Mouse (Mus musculus) liver, embryonic 12.5 days (tissue): Measurements from ENCODE around the gene Cfap65. TPM values are rescaled to one million over a fixed set of nuclear protein-coding genes. Genes with fewer than 3 reads are reported as not detected.
A peak's percentile ranks its signal among the peaks of the same experiment; 100 is the strongest.

Source experiments
- ATAC-seq: fragments of 200-750 bp; cut with Nextera tagmentation; 2 replicates; pipeline ENCODE4 v1.8.0; 2017; ENCODE audit warnings: moderate number of reproducible peaks, mild to moderate bottlenecking, moderate library complexity
- H3K27ac ChIP-seq: fragments of 300-500 bp; sonication (generic); 2 replicates; pipeline ENCODE4 v1.5.1; 2016; ENCODE audit warnings: mild to moderate bottlenecking
- H3K27me3 ChIP-seq: fragments of 300-500 bp; sonication (generic); replicated peaks from 2 replicates; pipeline ENCODE4 v1.6.1; 2016; ENCODE audit warnings: mild to moderate bottlenecking, moderate library complexity
- H3K36me3 ChIP-seq: fragments of 300-500 bp; sonication (generic); 2 replicates; pipeline ENCODE4 v1.6.1; 2016; ENCODE audit warnings: mild to moderate bottlenecking, moderate library complexity
- H3K4me1 ChIP-seq: fragments of 300-500 bp; sonication (generic); 2 replicates; pipeline ENCODE4 v1.6.1; 2016
- H3K4me2 ChIP-seq: fragments of 300-500 bp; sonication (generic); 2 replicates; pipeline ENCODE4 v1.6.1; 2016; ENCODE audit warnings: mild to moderate bottlenecking, moderate library complexity
- H3K4me3 ChIP-seq: fragments of 300-500 bp; sonication (generic); 2 replicates; pipeline ENCODE4 v1.5.1; 2016; ENCODE audit warnings: mild to moderate bottlenecking, moderate library complexity
- H3K9ac ChIP-seq: fragments of 300-500 bp; sonication (generic); 2 replicates; pipeline ENCODE4 v1.6.1; 2016; ENCODE audit warnings: mild to moderate bottlenecking, moderate library complexity
- H3K9me3 ChIP-seq: fragments of 300-500 bp; sonication (generic); replicated peaks from 2 replicates; pipeline ENCODE4 v1.6.1; 2016; ENCODE audit warnings: mild to moderate bottlenecking, moderate library complexity
- WGBS: fragments of 180-500 bp; shearing (Covaris S2); methylation state at CpG from one replicate; pipeline ENCODE4 v1.1.7; 2016; ENCODE audit not compliant: insufficient replicate concordance; 5-methylcytosine and 5-hydroxymethylcytosine counted together
- polyA plus RNA-seq: library from polyadenylated mRNA; unstranded; fragments of >200 nt; fragmentation: Nextera tagmentation; extraction: Ambion mirVana; gene quantifications from 2 replicates; pipeline ENCODE4 v1.2.1, GENCODE M21; 2016

Gene Cfap65
- polyA plus RNA-seq, 1 experiment from 2014 or later, result not detected

- Histone ChIP-seq H3K4me3 (peak within 1 kb of the TSS; percentile 48), H3K36me3 (0 out of 2 replicates have a peak, but pooled peaks cover under 1% of the 10 kb centered on the region), H3K27me3 (peaks cover 94% of the 10 kb centered on the region), H3K4me1 (peaks cover 7% of the 10 kb centered on the region; the same call in 1 of the 2 replicates), H3K9ac (peak within 1 kb of the TSS; percentile 57), H3K4me2 (peak within 1 kb of the TSS; percentile 51), H3K27ac (peak within 1 kb of the TSS; percentile 26; the same call in 1 of the 2 replicates), H3K9me3 (no peaks in the 10 kb centered on the region)
- 5% methylated on average over 35 of the region's 55 CpGs for WGBS
- peak; percentile 70 for ATAC-seq
These were observed 16.3 kb upstream of the Cfap65 start, which contains the start of gene Ihh for GRCm38 (mm10) chr1:74951556-74952210. Ihh (minus strand) TSS chr1:74951672.

DNA sequence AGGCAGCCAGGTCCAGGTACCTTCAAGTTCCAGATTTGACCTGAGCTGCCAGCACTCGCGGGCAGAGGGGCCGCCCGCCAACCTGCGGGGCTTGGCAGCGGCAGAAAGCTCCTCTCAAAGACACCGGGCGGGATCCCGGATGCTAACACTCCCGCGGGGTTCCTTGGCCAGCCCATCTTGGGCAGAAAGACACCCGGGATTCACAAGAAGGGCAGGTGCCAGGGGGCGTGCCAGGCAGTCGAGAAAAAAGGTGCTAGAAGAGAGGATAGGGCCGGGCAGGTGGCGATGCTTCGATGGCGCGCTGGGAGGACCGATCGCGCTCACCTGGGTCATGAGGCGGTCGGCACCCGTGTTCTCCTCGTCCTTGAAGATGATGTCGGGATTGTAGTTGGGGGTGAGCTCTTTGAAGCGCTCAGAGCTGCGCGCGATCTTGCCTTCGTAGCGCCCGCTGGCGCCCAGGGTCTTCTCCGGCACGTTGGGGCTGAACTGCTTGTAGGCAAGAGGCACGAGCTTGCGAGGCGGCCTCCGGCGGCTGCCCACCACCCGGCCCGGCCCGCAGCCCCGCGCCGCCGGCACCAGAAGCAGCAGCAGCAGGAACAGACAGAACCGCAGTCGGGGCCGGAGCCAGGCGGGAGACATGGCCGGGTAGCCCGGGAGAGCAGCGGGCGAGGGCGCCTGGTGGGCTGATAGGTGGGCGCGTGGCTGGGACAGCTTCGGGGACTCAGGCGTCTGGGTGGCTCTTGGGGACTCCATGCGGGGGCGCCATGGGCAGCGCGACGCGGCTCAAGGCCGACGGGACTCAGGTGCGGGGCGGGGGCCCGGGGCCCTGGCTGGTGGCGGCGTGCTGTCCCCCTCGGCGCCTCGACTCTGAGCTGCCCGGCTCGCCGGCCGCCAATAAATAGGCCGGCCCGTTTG, 15.4 kb upstream of the Cfap65 start:
- peak overlapping the region; percentile 48 for H3K4me3 ChIP-seq
- no peak for ATAC-seq
- H3K27me3 ChIP-seq, result peaks cover 97% of the 10 kb centered on the region
- H3K27ac ChIP-seq, result peak overlapping the region; percentile 26; the same call in 1 of the 2 replicates
- H3K4me2 ChIP-seq, result peak overlapping the region; percentile 51
- WGBS, result 2% methylated on average over 81 of the region's 84 CpGs
- H3K9ac ChIP-seq, result peak overlapping the region; percentile 57
- 0 out of 2 replicates have a peak, but pooled peaks cover 7% of the 10 kb centered on the region for H3K36me3 ChIP-seq
- H3K9me3 ChIP-seq, result no peaks in the 10 kb centered on the region
- peaks cover 7% of the 10 kb centered on the region; the same call in 1 of the 2 replicates for H3K4me1 ChIP-seq

GRCm38 (mm10) chr1:74950066-74950465, 14.7 kb upstream of the Cfap65 start:
- Histone ChIP-seq H3K9me3 (no peaks in the 10 kb centered on the region), H3K4me2 (peak overlapping the region; percentile 51), H3K27me3 (peaks cover 97% of the 10 kb centered on the region), H3K9ac (no peak overlapping the region), H3K27ac (no peak overlapping the region), H3K4me1 (peaks cover 7% of the 10 kb centered on the region; the same call in 1 of the 2 replicates), H3K36me3 (0 out of 2 replicates have a peak, but pooled peaks cover 7% of the 10 kb centered on the region), H3K4me3 (peak overlapping the region; percentile 48)
- no peak for ATAC-seq
- 3% methylated on average over 16 of the region's 16 CpGs for WGBS

DNA sequence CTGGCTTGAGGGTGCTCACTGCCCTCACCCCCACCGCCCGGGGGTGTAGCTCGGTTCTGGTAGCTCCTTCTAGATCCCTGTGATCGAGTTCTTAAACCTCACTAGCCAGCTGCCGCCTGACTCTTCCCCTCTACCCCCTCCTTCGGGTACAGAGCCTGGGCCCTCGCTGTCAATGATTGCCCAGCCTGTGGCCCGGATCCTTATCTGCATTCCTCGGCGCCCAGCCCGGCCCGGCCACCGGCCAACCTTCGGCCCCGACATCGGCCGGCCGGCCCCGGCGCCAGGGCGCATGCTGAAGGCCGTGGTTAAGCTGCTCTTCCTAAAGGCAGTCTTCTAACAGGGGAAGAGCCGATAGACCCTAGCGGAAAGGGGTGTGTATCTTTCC, 14.3 kb upstream of the Cfap65 start:
- H3K36me3 ChIP-seq, result 0 out of 2 replicates have a peak, but pooled peaks cover 7% of the 10 kb centered on the region
- H3K4me2 ChIP-seq, result peak overlapping the region; percentile 51
- peaks cover 93% of the 10 kb centered on the region for H3K27me3 ChIP-seq
- H3K9me3 ChIP-seq, result no peaks in the 10 kb centered on the region
- peak; percentile 52 for ATAC-seq
- H3K9ac ChIP-seq, result 0 out of 2 replicates have a peak overlapping the region, but pooled peaks have one; percentile 17
- peak overlapping the region; percentile 48 for H3K4me3 ChIP-seq
- H3K4me1 ChIP-seq, result peaks cover 7% of the 10 kb centered on the region; the same call in 1 of the 2 replicates
- no peak overlapping the region for H3K27ac ChIP-seq
- WGBS, result 4% methylated on average over 24 of the region's 24 CpGs

GRCm38 (mm10) chr1:74948784-74949665, 13.6 kb upstream of the Cfap65 start:
- H3K9ac ChIP-seq, result 0 out of 2 replicates have a peak overlapping the region, but pooled peaks have one; percentile 17
- peak overlapping the region; percentile 48 for H3K4me3 ChIP-seq
- peaks cover 7% of the 10 kb centered on the region; the same call in 1 of the 2 replicates for H3K4me1 ChIP-seq
- H3K36me3 ChIP-seq, result 0 out of 2 replicates have a peak, but pooled peaks cover 7% of the 10 kb centered on the region
- WGBS, result 3% methylated on average over 20 of the region's 20 CpGs
- no peak overlapping the region for H3K27ac ChIP-seq
- peak; percentile 33 for ATAC-seq
- H3K9me3 ChIP-seq, result no peaks in the 10 kb centered on the region
- peaks cover 91% of the 10 kb centered on the region for H3K27me3 ChIP-seq
- peak overlapping the region; percentile 51 for H3K4me2 ChIP-seq

- H3K27ac ChIP-seq, result no peak overlapping the region
- no peaks in the 10 kb centered on the region for H3K9me3 ChIP-seq
- 0 out of 2 replicates have a peak, but pooled peaks cover 7% of the 10 kb centered on the region for H3K36me3 ChIP-seq
- H3K9ac ChIP-seq, result no peak overlapping the region
- peaks cover 7% of the 10 kb centered on the region; the same call in 1 of the 2 replicates for H3K4me1 ChIP-seq
- H3K27me3 ChIP-seq, result peaks cover 91% of the 10 kb centered on the region
- WGBS, result 6% methylated on average over 41 of the region's 41 CpGs
- no peak for ATAC-seq
- peak overlapping the region; percentile 50 for H3K4me2 ChIP-seq
- peak overlapping the region; percentile 29 for H3K4me3 ChIP-seq
These were observed 12.7 kb upstream of the Cfap65 start for GRCm38 (mm10) chr1:74947986-74948670.

- ATAC-seq, result no peak
- no peak overlapping the region for H3K27ac ChIP-seq
- H3K36me3 ChIP-seq, result 0 out of 2 replicates have a peak, but pooled peaks cover 7% of the 10 kb centered on the region
- H3K4me2 ChIP-seq, result no peak overlapping the region
- no peak overlapping the region for H3K4me3 ChIP-seq
- H3K27me3 ChIP-seq, result peaks cover 68% of the 10 kb centered on the region
- no peaks in the 10 kb centered on the region for H3K4me1 ChIP-seq
- 48% methylated on average over 12 of the region's 12 CpGs for WGBS
- no peak overlapping the region for H3K9ac ChIP-seq
- H3K9me3 ChIP-seq, result no peaks in the 10 kb centered on the region
These were observed 6.4 kb upstream of the Cfap65 start for GRCm38 (mm10) chr1:74941651-74942360.

- Histone ChIP-seq H3K9me3 (no peaks in the 10 kb centered on the region), H3K27me3 (peaks cover 68% of the 10 kb centered on the region), H3K9ac (no peak overlapping the region), H3K4me1 (no peaks in the 10 kb centered on the region), H3K4me3 (no peak overlapping the region), H3K27ac (no peak overlapping the region), H3K36me3 (no peaks in the 10 kb centered on the region), H3K4me2 (no peak overlapping the region)
- 7% methylated on average over 3 of the region's 3 CpGs for WGBS
- no peak for ATAC-seq
These were observed 4.4 kb upstream of the Cfap65 start for GRCm38 (mm10) chr1:74939762-74940161.

- H3K9ac ChIP-seq, result no peak overlapping the region
- H3K27ac ChIP-seq, result no peak overlapping the region
- H3K4me2 ChIP-seq, result no peak overlapping the region
- no peaks in the 10 kb centered on the region for H3K36me3 ChIP-seq
- H3K27me3 ChIP-seq, result peaks cover 66% of the 10 kb centered on the region
- ATAC-seq, result no peak
- H3K9me3 ChIP-seq, result no peaks in the 10 kb centered on the region
- WGBS, result 36% methylated on average over 12 of the region's 12 CpGs
- no peak overlapping the region for H3K4me3 ChIP-seq
- no peaks in the 10 kb centered on the region for H3K4me1 ChIP-seq
These were observed 927 bp upstream of the Cfap65 start for GRCm38 (mm10) chr1:74936221-74936830.
